Mouse (Mus musculus): ENCODE data around the gene Krt77.
A peak's percentile ranks its signal among the peaks of the same experiment; 100 is the strongest.

Gene Krt77

GRCm38 (mm10) chr15:101869431-101869830 is at the start of gene Krt77:
Gene Krt77 (minus strand): TSS chr15:101869705.
- DNase-seq, result peak; percentile 85

DNA sequence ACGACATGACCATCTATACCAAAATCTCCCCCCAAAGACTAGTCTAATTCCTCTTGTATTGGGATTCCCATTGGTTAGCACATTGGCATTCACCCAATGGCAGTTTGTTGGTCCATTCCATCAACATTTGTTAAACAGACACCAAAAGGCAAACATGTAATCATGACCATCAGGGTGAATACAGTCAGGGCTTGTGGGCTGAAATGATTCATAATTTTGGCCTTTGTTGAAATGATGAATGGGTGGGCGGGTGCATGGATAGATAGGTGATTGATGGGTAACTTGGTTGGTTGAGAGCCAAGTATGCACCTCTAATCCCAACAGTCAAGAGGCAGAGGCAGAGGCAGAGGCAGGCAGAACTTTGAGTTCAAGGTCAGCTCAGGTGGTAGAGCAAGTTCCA is 46.6 kb upstream of the Krt77 start:
- DNase-seq, result no peak

GRCm38 (mm10) chr15:101904849-101905248 is 35.3 kb upstream of the Krt77 start:
- DNase-seq, result no peak

- DNase-seq, result no peak
Measured at GRCm38 (mm10) chr15:101902171-101903149, 33.0 kb upstream of the Krt77 start.

GRCm38 (mm10) chr15:101895216-101895615 is 25.7 kb upstream of the Krt77 start:
- no peak for DNase-seq

- no peak for DNase-seq
Measured at GRCm38 (mm10) chr15:101892820-101893219, 23.3 kb upstream of the Krt77 start, which contains the start of gene Krt76. Gene Krt76 (minus strand): TSS chr15:101892920.

DNA sequence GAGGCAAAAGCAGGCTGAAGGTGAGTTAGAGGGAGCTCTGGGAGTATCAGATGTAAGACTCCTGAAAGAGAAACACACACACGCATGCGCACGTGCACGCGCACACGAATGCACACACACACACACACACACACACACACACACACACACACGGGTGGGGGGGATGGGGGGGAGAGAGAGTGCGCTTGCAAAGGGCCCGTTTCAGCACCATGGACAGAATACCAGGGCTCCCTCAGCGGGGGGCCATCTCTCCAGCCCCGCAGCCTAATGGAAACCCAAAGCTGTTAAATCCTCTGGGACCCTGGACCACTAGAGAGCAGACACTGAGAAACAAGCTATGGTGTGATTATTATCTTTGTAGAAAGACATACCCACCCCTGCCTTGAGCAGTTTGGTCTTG is 10.3 kb upstream of the Krt77 start:
- DNase-seq, result no peak

DNA sequence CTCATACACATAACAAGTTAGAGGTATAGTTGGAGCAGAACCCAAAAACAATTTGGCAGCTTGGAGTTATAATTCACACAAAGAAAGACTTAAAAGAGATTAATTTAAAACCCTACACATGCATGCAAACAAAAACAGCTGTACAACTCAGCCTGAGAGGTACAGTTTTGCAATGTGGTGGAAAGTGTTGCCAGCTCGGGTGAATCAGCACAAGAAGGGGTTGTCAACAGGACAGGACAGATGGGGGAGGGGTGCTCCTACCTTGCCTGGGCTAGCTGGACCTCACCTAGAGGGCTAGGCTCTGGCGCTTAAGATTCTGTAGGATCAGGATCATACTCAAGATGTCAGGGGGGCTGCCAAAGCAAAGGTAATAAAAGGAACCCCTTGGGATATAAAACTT is 8.5 kb upstream of the Krt77 start:
- DNase-seq, result no peak

- no peak for DNase-seq
Measured at GRCm38 (mm10) chr15:101874383-101874782, 4.9 kb upstream of the Krt77 start.

DNA sequence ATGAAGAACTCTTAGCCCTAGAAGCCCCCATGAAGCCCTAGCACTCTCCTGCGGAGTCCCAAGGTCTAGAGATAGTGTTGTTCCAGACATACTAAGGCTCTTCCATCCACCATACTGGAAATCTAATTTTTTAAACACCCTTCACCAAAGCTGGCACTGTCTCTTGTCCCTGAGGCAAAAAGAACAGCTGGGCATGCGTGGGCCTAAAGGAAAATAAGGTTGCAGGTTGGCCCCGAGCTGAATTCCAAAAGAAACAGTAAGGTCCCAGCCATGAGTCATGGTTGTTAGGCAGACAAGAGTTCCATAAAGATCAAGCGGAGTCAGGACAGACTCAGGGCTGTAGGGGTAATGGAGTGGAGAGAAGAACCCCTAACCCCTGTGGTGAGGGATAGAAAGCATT is 3.7 kb upstream of the Krt77 start:
- peak; percentile 25 for DNase-seq

- peak; percentile 56 for DNase-seq
Measured at GRCm38 (mm10) chr15:101866754-101867153, 2.8 kb downstream of the Krt77 start.

GRCm38 (mm10) chr15:101860421-101861130 is 8.9 kb downstream of the Krt77 start:
- DNase-seq, result no peak

- peak; percentile 40 for DNase-seq
Measured at GRCm38 (mm10) chr15:101859735-101860170, 9.8 kb downstream of the Krt77 start.

DNA sequence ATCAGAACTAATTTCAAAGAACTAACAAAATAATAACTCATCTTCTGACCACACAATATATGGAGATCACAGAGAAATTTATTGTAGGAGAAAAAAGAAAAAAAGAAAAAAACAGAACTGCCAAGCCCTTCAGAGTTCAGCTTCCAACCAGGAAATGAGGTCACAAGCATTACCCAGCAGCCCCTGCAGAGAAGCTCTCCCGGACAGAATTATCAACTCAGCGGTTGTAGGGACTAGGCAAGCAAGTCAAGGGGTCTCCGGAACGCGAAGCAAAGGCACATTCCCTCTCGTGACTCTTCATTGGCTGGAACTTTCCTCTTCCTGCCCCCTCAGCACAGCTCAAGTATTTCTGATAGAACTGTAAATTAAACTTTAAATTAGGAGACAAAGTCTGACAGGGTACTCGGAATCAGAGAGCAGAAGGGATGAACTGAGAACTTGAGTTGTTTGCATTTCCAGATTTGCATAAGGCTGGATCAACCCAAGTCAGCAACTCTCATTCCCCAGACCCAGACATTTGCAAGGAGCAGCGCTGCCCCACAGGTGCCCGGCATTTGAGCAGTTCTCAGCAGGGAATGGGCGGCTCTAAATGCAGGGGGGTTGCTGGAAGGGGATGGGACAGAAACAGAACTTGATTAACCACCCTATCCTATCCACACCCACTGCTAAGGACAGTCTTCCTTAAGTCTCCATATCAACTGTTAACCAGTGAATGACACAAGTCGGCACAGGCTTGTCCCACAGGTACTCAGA is 10.7 kb downstream of the Krt77 start:
- DNase-seq, result no peak

DNA sequence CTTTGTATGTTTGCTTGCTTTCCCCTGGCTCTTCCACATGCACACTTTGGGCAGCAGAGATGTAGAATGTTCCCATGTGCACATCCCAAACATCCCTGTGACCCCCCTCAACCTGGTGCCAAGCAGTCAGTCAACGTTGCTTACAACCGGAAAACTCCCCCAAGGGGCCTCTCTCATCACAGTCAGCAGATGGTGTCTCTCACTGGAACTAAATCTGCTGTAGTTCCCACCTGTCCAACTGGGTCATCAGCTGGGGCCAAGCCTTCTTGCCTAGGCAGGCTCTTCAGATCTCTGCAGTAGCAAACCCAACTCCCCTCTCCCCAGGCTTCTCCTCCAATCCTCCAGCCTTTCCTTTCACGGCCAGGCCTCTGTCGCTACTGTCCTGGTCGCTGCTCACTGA is 12.8 kb downstream of the Krt77 start:
- DNase-seq, result no peak

DNA sequence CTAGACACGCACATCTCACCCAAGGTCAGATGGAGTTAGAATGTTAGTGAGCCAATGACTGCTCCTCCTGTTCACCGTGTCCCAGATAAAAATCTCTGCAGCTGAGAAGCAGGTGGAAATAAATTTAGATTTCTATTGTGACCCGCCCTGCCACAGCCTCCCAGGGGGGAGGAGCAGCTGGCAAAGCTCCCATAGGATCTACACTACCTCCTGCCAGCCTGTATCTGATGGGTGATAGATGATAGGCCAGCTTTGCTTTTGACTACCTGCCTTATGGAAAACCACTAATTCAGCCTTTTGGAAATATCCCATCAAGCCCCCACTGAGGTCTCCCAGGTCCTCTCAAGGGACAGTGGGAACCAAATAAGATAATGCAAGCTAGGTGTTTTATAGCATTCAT is 13.8 kb downstream of the Krt77 start:
- DNase-seq, result no peak

DNA sequence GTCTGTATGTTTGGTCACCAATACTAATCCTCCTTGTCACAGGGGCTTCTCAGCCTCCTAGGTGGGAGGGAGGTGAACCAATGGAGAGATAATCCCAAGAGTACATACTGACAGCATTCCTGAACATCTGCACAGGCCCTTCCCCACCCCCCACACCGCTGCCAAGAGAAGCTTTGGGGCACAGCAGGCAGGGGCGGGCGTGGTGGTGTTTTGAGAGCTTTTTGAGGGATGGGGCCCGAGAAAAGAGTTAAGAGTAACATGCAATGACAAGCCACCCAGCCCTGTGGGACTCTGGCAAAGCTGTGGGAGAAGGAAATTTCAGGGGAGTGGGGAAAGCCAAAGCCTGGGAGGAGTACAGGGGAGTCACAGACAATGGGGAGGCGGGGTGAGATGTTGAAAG is 15.2 kb downstream of the Krt77 start:
- DNase-seq, result no peak

- no peak for DNase-seq
Measured at GRCm38 (mm10) chr15:101852571-101852970, 16.9 kb downstream of the Krt77 start.

GRCm38 (mm10) chr15:101850694-101851093 is 18.8 kb downstream of the Krt77 start, which contains the start of gene Krt1:
Gene Krt1 (minus strand): TSS chr15:101850794.
- DNase-seq, result no peak

GRCm38 (mm10) chr15:101845971-101846403 is 23.5 kb downstream of the Krt77 start:
- DNase-seq, result peak; percentile 42

- DNase-seq, result no peak
Measured at GRCm38 (mm10) chr15:101843192-101843591, 26.3 kb downstream of the Krt77 start.

GRCm38 (mm10) chr15:101834784-101835328 is 34.6 kb downstream of the Krt77 start:
- no peak for DNase-seq

- no peak for DNase-seq
Measured at GRCm38 (mm10) chr15:101833131-101833530, 36.4 kb downstream of the Krt77 start.
